Mouse (Mus musculus) heart, embryonic 12.5 days (tissue): ENCODE measurements around the gene Dnm2. TPM values are rescaled to one million over a fixed set of nuclear protein-coding genes. Genes with fewer than 3 reads are reported as not detected.
"Not testable (repeated sequence)": the region's sequence is repeated elsewhere in the genome, so short reads cannot be mapped to it uniquely, and the experiment has no call there.

Experiments
- ATAC-seq: fragments of 200-750 bp; cut with Nextera tagmentation; 2 replicates; pipeline ENCODE4 v1.8.0; 2017; ENCODE audit warnings: moderate TSS enrichment, moderate library complexity; ENCODE audit not compliant: insufficient number of reproducible peaks, low FRiP score
- H3K27ac ChIP-seq: fragments of 300-500 bp; sonication (generic); 2 replicates; pipeline ENCODE4 v1.5.1; 2016; ENCODE audit warnings: mild to moderate bottlenecking, moderate library complexity; ENCODE audit not compliant: poor library complexity, severe bottlenecking
- H3K27me3 ChIP-seq: fragments of 300-500 bp; sonication (generic); replicated peaks from 2 replicates; pipeline ENCODE4 v1.6.1; 2016; ENCODE audit warnings: mild to moderate bottlenecking, moderate library complexity
- H3K36me3 ChIP-seq: fragments of 300-500 bp; sonication (generic); 2 replicates; pipeline ENCODE4 v1.6.1; 2016; ENCODE audit warnings: mild to moderate bottlenecking, moderate library complexity
- H3K4me1 ChIP-seq: fragments of 300-500 bp; sonication (generic); replicated peaks from 2 replicates; pipeline ENCODE4 v1.6.1; 2016; ENCODE audit warnings: mild to moderate bottlenecking
- H3K4me2 ChIP-seq: fragments of 300-500 bp; sonication (generic); 2 replicates; pipeline ENCODE4 v1.6.1; 2016; ENCODE audit warnings: mild to moderate bottlenecking, moderate library complexity
- H3K4me3 ChIP-seq: fragments of 300-500 bp; sonication (generic); 2 replicates; pipeline ENCODE4 v1.5.1; 2016; ENCODE audit warnings: mild to moderate bottlenecking
- H3K9ac ChIP-seq: fragments of 300-500 bp; sonication (generic); 2 replicates; pipeline ENCODE4 v1.6.1; 2016; ENCODE audit warnings: mild to moderate bottlenecking, moderate library complexity
- H3K9me3 ChIP-seq: fragments of 300-500 bp; sonication (generic); replicated peaks from 2 replicates; pipeline ENCODE4 v1.6.1; 2016; ENCODE audit warnings: mild to moderate bottlenecking, moderate library complexity
- WGBS: fragments of 180-500 bp; shearing (Covaris S2); methylation state at CpG from one replicate; pipeline ENCODE4 v1.1.7; 2016; 5-methylcytosine and 5-hydroxymethylcytosine counted together
- polyA plus RNA-seq: library from polyadenylated mRNA; unstranded; fragments of >200 nt; fragmentation: Nextera tagmentation; extraction: Ambion mirVana; gene quantifications from 2 replicates; pipeline ENCODE4 v1.2.1, GENCODE M21; 2016

Gene Dnm2
- polyA plus RNA-seq, 1 experiment from 2014 or later = 83.8 TPM

- Histone ChIP-seq H3K9me3 (no peaks in the 10 kb centered on the region), H3K4me1 (peaks cover 14% of the 10 kb centered on the region), H3K27ac (no peak overlapping the region), H3K9ac (no peak overlapping the region), H3K4me3 (no peak overlapping the region), H3K4me2 (no peak overlapping the region), H3K27me3 (no peaks in the 10 kb centered on the region), H3K36me3 (peaks cover 60% of the 10 kb centered on the region)
- 91% methylated on average over 15 of the region's 15 CpGs for WGBS
- ATAC-seq = no peak
These were observed 83.2 kb downstream of the Dnm2 start for GRCm38 (mm10) chr9:21507753-21508430.

- peak overlapping the region; percentile 79 for H3K4me3 ChIP-seq
- no peak for ATAC-seq
- H3K9ac ChIP-seq = peak overlapping the region; percentile 82; the same call in 1 of the 2 replicates
- H3K27ac ChIP-seq = no peak overlapping the region
- no peaks in the 10 kb centered on the region for H3K27me3 ChIP-seq
- H3K4me1 ChIP-seq = peaks cover 14% of the 10 kb centered on the region
- WGBS = 78% methylated on average over 7 of the region's 7 CpGs
- H3K4me2 ChIP-seq = peak overlapping the region; percentile 82
- peaks cover 6% of the 10 kb centered on the region; the same call in 1 of the 2 replicates for H3K9me3 ChIP-seq
- H3K36me3 ChIP-seq = peaks cover 50% of the 10 kb centered on the region
These were observed 84.2 kb downstream of the Dnm2 start for GRCm38 (mm10) chr9:21508871-21509404.

GRCm38 (mm10) chr9:21509772-21510688 lies 85.3 kb downstream of the Dnm2 start, which contains the start of gene Tmed1:
Gene Tmed1, minus strand, starts transcription at chr9:21510252.
- Histone ChIP-seq H3K36me3 (peaks cover 39% of the 10 kb centered on the region), H3K27me3 (no peaks in the 10 kb centered on the region), H3K4me2 (peak within 1 kb of the TSS; percentile 82), H3K9ac (peak within 1 kb of the TSS; percentile 82), H3K9me3 (peaks cover 6% of the 10 kb centered on the region; the same call in 1 of the 2 replicates), H3K27ac (peak within 1 kb of the TSS; percentile 91), H3K4me1 (peaks cover 14% of the 10 kb centered on the region), H3K4me3 (peak within 1 kb of the TSS; percentile 79)
- under 1% methylated on average over 44 of the region's 44 CpGs for WGBS
- peak; percentile 94 for ATAC-seq

GRCm38 (mm10) chr9:21510689-21511015 lies 85.9 kb downstream of the Dnm2 start:
- Histone ChIP-seq H3K4me2 (peak overlapping the region; percentile 82), H3K9me3 (peaks cover 6% of the 10 kb centered on the region; the same call in 1 of the 2 replicates), H3K9ac (peak overlapping the region; percentile 82), H3K4me1 (peaks cover 14% of the 10 kb centered on the region), H3K27me3 (no peaks in the 10 kb centered on the region), H3K4me3 (peak overlapping the region; percentile 79), H3K27ac (peak overlapping the region; percentile 91), H3K36me3 (peaks cover 33% of the 10 kb centered on the region)
- 2% methylated on average over 7 of the region's 7 CpGs for WGBS
- no peak for ATAC-seq

GRCm38 (mm10) chr9:21511052-21511451 lies 86.3 kb downstream of the Dnm2 start:
- ATAC-seq = no peak
- WGBS = 80% methylated on average over 9 of the region's 9 CpGs
- H3K27me3 ChIP-seq = no peaks in the 10 kb centered on the region
- peak overlapping the region; percentile 82 for H3K4me2 ChIP-seq
- peak overlapping the region; percentile 79 for H3K4me3 ChIP-seq
- peak overlapping the region; percentile 82; the same call in 1 of the 2 replicates for H3K9ac ChIP-seq
- H3K36me3 ChIP-seq = peaks cover 29% of the 10 kb centered on the region
- H3K27ac ChIP-seq = peak overlapping the region; percentile 91
- H3K4me1 ChIP-seq = peaks cover 14% of the 10 kb centered on the region
- peaks cover 6% of the 10 kb centered on the region; the same call in 1 of the 2 replicates for H3K9me3 ChIP-seq

GRCm38 (mm10) chr9:21513466-21513865 lies 88.8 kb downstream of the Dnm2 start:
- WGBS = 98% methylated on average over 4 of the region's 4 CpGs
- H3K27me3 ChIP-seq = no peaks in the 10 kb centered on the region

GRCm38 (mm10) chr9:21517947-21518495 lies 93.3 kb downstream of the Dnm2 start:
- no peak overlapping the region for H3K4me3 ChIP-seq
- no peak for ATAC-seq
- H3K27ac ChIP-seq = no peak overlapping the region
- H3K27me3 ChIP-seq = no peaks in the 10 kb centered on the region
- H3K9me3 ChIP-seq = peaks cover 6% of the 10 kb centered on the region; the same call in 1 of the 2 replicates
- WGBS = 75% methylated on average over 6 of the region's 6 CpGs
- no peak overlapping the region for H3K9ac ChIP-seq
- H3K36me3 ChIP-seq = no peaks in the 10 kb centered on the region
- H3K4me1 ChIP-seq = no peaks in the 10 kb centered on the region
- H3K4me2 ChIP-seq = no peak overlapping the region

More at GRCm38 (mm10) chr9:21513466-21513865, 88.8 kb downstream of the Dnm2 start:
- peaks cover 4% of the 10 kb centered on the region; the same call in 1 of the 2 replicates for H3K36me3 ChIP-seq
- H3K27ac ChIP-seq = no peak overlapping the region
- H3K9me3 ChIP-seq = peaks cover 6% of the 10 kb centered on the region; the same call in 1 of the 2 replicates
- peaks cover 14% of the 10 kb centered on the region for H3K4me1 ChIP-seq
- H3K4me3 ChIP-seq = no peak overlapping the region
- H3K4me2 ChIP-seq = no peak overlapping the region
- no peak for ATAC-seq
- H3K9ac ChIP-seq = no peak overlapping the region

- ATAC-seq, H3K4me1 ChIP-seq, H3K9me3 ChIP-seq, H3K4me2 ChIP-seq, H3K27me3 ChIP-seq, H3K27ac ChIP-seq, H3K36me3 ChIP-seq, H3K4me3 ChIP-seq, H3K9ac ChIP-seq: not testable (repeated sequence)
- 84% methylated on average over 6 of the region's 6 CpGs for WGBS
These were observed 94.0 kb downstream of the Dnm2 start for GRCm38 (mm10) chr9:21518690-21519089.

GRCm38 (mm10) chr9:21525142-21525936 lies 100.6 kb downstream of the Dnm2 start:
- H3K4me3 ChIP-seq = no peak overlapping the region
- H3K4me2 ChIP-seq = no peak overlapping the region
- H3K9ac ChIP-seq = no peak overlapping the region
- no peak for ATAC-seq
- H3K27me3 ChIP-seq = no peaks in the 10 kb centered on the region
- no peak overlapping the region for H3K27ac ChIP-seq
- no peaks in the 10 kb centered on the region; the same call in 1 of the 2 replicates for H3K36me3 ChIP-seq
- H3K4me1 ChIP-seq = peaks cover 4% of the 10 kb centered on the region; the same call in 1 of the 2 replicates
- 70% methylated on average over 7 of the region's 7 CpGs for WGBS
- H3K9me3 ChIP-seq = no peaks in the 10 kb centered on the region

- H3K27ac ChIP-seq = no peak within 1 kb of the TSS
- no peak within 1 kb of the TSS for H3K4me3 ChIP-seq
- no peaks in the 10 kb centered on the region for H3K27me3 ChIP-seq
- WGBS = 58% methylated on average over 14 of the region's 14 CpGs
- H3K9ac ChIP-seq = peak within 1 kb of the TSS; percentile 3; the same call in 1 of the 2 replicates
- H3K4me2 ChIP-seq = no peak within 1 kb of the TSS
- no peaks in the 10 kb centered on the region for H3K9me3 ChIP-seq
- ATAC-seq = no peak
- H3K36me3 ChIP-seq = no peaks in the 10 kb centered on the region; the same call in 1 of the 2 replicates
- peaks cover 4% of the 10 kb centered on the region; the same call in 1 of the 2 replicates for H3K4me1 ChIP-seq
These were observed 101.4 kb downstream of the Dnm2 start, which contains the start of gene AB124611 for GRCm38 (mm10) chr9:21525937-21526633. Gene AB124611, plus strand, starts transcription at chr9:21526176.
